Mouse (Mus musculus): ENCODE data around the gene Snx9. TPM values are rescaled to one million over a fixed set of nuclear protein-coding genes. Genes with fewer than 3 reads are reported as not detected.

Snx9 gene
- polyA plus RNA-seq, 1 experiment from 2014 or later: 7.5 TPM

DNA sequence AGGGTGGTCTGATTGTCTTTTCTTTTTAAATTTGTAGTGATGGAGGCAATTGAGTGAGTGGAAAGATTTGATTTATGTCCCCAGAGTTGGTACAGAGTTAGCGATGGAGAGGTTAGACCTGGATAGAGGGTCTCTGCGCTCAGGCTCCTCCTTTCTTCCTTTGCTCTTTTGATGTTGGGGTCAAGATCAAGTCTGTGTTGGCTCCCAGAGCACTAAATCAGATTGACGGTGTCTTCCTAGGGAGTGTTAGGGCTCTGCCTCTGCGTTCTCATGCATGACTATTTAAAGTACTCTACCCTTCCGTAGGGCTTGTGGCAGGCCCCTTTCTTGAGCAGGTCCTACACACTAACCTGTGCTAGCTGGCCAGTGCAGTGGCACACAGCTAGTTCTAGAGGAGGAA lies 28.9 kb downstream of the Snx9 start:
- 85% methylated on average over 5 of the region's 5 CpGs for WGBS

GRCm38 (mm10) chr17:5870696-5871095 lies 29.6 kb downstream of the Snx9 start:
- Histone ChIP-seq H3K27ac (no peak overlapping the region), H3K36me3 (no peaks in the 10 kb centered on the region), H3K4me3 (no peak overlapping the region), H3K27me3 (no peaks in the 10 kb centered on the region), H3K9ac (no peak overlapping the region), H3K4me2 (no peak overlapping the region), H3K4me1 (replicated peaks) (peaks cover 7% of the 10 kb centered on the region; the same call in 1 of the 2 replicates), H3K9me3 (no peaks in the 10 kb centered on the region)
- 93% methylated on average over 11 of the region's 11 CpGs for WGBS
- no peak for ATAC-seq (ENCODE audit: low FRiP score)

More for the DNA sequence above, 28.9 kb downstream of the Snx9 start:
- no peak for ATAC-seq (ENCODE audit: low FRiP score)
- no peaks in the 10 kb centered on the region for H3K36me3 ChIP-seq
- peaks cover 7% of the 10 kb centered on the region; the same call in 1 of the 2 replicates for H3K4me1 ChIP-seq (replicated peaks)
- no peak overlapping the region for H3K4me3 ChIP-seq
- H3K9me3 ChIP-seq: no peaks in the 10 kb centered on the region
- H3K4me2 ChIP-seq: no peak overlapping the region
- H3K27ac ChIP-seq: no peak overlapping the region
- no peaks in the 10 kb centered on the region for H3K27me3 ChIP-seq
- H3K9ac ChIP-seq: no peak overlapping the region

- no peaks in the 10 kb centered on the region for H3K36me3 ChIP-seq
- no peak overlapping the region for H3K4me3 ChIP-seq
- no peak overlapping the region for H3K9ac ChIP-seq
- 57% methylated on average over 12 of the region's 12 CpGs for WGBS
- H3K27ac ChIP-seq: no peak overlapping the region
- H3K4me1 ChIP-seq (replicated peaks): peaks cover 7% of the 10 kb centered on the region; the same call in 1 of the 2 replicates
- no peak overlapping the region for H3K4me2 ChIP-seq
- H3K27me3 ChIP-seq: no peaks in the 10 kb centered on the region
- no peaks in the 10 kb centered on the region for H3K9me3 ChIP-seq
- ATAC-seq (ENCODE audit: low FRiP score): 0 out of 2 replicates have a peak, but pooled peaks have one; percentile 52
These were observed 31.4 kb downstream of the Snx9 start for GRCm38 (mm10) chr17:5872506-5872905.

- Histone ChIP-seq H3K9me3 (no peaks in the 10 kb centered on the region), H3K4me1 (replicated peaks) (peaks cover 4% of the 10 kb centered on the region; the same call in 1 of the 2 replicates), H3K9ac (no peak overlapping the region), H3K27ac (no peak overlapping the region), H3K4me3 (no peak overlapping the region), H3K4me2 (no peak overlapping the region), H3K27me3 (no peaks in the 10 kb centered on the region), H3K36me3 (no peaks in the 10 kb centered on the region)
- WGBS: 88% methylated on average over 1 of the region's 1 CpGs
- ATAC-seq (ENCODE audit: low FRiP score): no peak
These were observed 33.4 kb downstream of the Snx9 start for GRCm38 (mm10) chr17:5874565-5874964.

- H3K9me3 ChIP-seq: no peaks in the 10 kb centered on the region
- WGBS: 73% methylated on average over 10 of the region's 10 CpGs
- no peak overlapping the region for H3K9ac ChIP-seq
- H3K27ac ChIP-seq: no peak overlapping the region
- ATAC-seq (ENCODE audit: low FRiP score): no peak
- no peaks in the 10 kb centered on the region for H3K4me1 ChIP-seq (replicated peaks)
- H3K27me3 ChIP-seq: no peaks in the 10 kb centered on the region
- H3K4me3 ChIP-seq: no peak overlapping the region
- no peak overlapping the region for H3K4me2 ChIP-seq
- H3K36me3 ChIP-seq: no peaks in the 10 kb centered on the region
These were observed 36.6 kb downstream of the Snx9 start for GRCm38 (mm10) chr17:5877611-5878157.

DNA sequence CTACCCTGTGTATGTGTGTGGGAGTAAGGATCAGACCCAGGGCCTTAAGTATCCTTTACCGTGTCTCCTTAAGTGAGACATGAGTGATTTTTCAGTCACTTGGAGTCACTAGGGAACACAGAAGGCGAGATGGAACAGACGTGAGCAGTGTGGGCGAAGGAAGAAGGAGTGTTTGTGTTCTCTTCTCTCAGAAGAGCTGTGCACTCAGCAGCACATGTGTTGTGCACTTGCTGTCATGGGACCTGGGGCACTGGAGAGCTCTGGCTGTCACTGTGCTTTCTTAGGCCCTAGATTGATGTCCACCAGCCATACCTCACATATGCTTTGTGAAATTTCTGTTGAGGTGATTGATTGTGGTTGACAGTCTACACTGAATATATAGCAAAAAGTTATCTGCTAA lies 37.7 kb downstream of the Snx9 start:
- H3K27me3 ChIP-seq: no peaks in the 10 kb centered on the region
- no peaks in the 10 kb centered on the region for H3K4me1 ChIP-seq (replicated peaks)
- no peaks in the 10 kb centered on the region for H3K9me3 ChIP-seq
- ATAC-seq (ENCODE audit: low FRiP score): no peak
- WGBS: 91% methylated on average over 4 of the region's 4 CpGs
- H3K4me2 ChIP-seq: no peak overlapping the region
- no peaks in the 10 kb centered on the region for H3K36me3 ChIP-seq
- H3K9ac ChIP-seq: no peak overlapping the region
- H3K27ac ChIP-seq: no peak overlapping the region
- H3K4me3 ChIP-seq: no peak overlapping the region

DNA sequence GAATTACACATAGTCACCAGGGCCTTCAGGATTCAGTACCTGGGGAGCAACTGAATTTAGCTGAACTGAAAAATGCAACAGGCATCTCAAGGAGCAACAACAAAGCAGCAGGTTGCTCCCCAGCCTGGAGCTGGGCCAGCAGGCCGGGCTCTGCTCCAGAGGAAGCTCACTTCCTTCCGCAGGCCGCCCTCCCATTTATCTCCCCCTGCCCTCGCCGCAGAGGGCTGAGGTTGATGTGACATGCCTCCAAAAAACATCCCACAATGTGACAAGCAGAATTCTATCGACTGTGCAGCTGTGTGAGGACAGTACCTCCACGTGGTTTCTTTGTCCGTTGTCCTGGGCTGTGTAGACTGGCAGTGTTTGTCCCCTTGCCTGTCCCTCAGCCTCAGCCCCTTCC lies 44.3 kb downstream of the Snx9 start:
- no peaks in the 10 kb centered on the region for H3K9me3 ChIP-seq
- peak; percentile 82 for ATAC-seq (ENCODE audit: low FRiP score)
- no peak overlapping the region for H3K4me3 ChIP-seq
- H3K27me3 ChIP-seq: no peaks in the 10 kb centered on the region
- no peak overlapping the region for H3K9ac ChIP-seq
- H3K27ac ChIP-seq: peak overlapping the region; percentile 36; the same call in 1 of the 2 replicates
- H3K36me3 ChIP-seq: peaks cover 3% of the 10 kb centered on the region; the same call in 1 of the 2 replicates
- H3K4me1 ChIP-seq (replicated peaks): peaks cover 24% of the 10 kb centered on the region
- 38% methylated on average over 8 of the region's 8 CpGs for WGBS
- H3K4me2 ChIP-seq: no peak overlapping the region

DNA sequence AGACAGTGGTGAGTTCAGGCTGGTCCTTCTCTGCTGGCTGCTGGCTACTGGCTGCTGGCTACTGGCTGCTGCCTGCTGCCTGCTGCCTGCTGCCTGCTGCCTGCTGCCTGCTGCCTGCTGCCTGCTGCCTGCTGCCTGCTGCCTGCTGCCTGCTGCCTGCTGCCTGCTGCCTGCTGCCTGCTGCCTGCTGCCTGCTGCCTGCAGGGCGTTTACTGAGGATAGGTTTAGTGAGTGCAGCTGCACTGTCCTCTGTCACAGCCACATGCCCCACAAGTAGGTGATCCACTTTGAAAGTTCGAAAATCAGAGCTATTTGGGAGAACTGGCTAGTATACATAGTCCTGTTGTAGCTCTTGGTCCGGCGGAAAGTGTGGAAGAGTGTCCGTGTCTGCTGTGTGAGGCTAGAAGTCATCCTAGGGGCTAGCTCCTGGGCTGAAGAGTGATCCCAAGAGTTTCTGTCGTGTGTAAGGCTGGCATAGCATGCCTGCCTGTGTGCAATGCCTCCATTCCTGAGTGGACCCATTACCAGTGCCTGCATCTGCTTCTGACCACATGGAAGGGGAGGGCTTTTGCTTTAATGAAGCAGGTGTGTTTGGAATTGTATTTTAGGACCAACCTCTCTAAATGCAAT lies 45.2 kb downstream of the Snx9 start:
- ATAC-seq (ENCODE audit: low FRiP score): no peak
- Histone ChIP-seq H3K9me3 (no peaks in the 10 kb centered on the region), H3K9ac (no peak overlapping the region), H3K4me2 (no peak overlapping the region), H3K27me3 (no peaks in the 10 kb centered on the region), H3K4me3 (no peak overlapping the region), H3K4me1 (replicated peaks) (peaks cover 24% of the 10 kb centered on the region), H3K27ac (peak overlapping the region; percentile 48; the same call in 1 of the 2 replicates), H3K36me3 (peaks cover 3% of the 10 kb centered on the region; the same call in 1 of the 2 replicates)
- whole genome bisulfite sequencing: 79% methylated on average over 6 of the region's 6 CpGs

GRCm38 (mm10) chr17:5886943-5887800 lies 46.0 kb downstream of the Snx9 start:
- WGBS: 78% methylated on average over 20 of the region's 20 CpGs
- H3K9me3 ChIP-seq: no peaks in the 10 kb centered on the region
- peaks cover 24% of the 10 kb centered on the region for H3K4me1 ChIP-seq (replicated peaks)
- peaks cover 3% of the 10 kb centered on the region; the same call in 1 of the 2 replicates for H3K36me3 ChIP-seq
- H3K27ac ChIP-seq: no peak overlapping the region
- peak overlapping the region; percentile 24; the same call in 1 of the 2 replicates for H3K9ac ChIP-seq
- no peaks in the 10 kb centered on the region for H3K27me3 ChIP-seq
- H3K4me3 ChIP-seq: no peak overlapping the region
- H3K4me2 ChIP-seq: no peak overlapping the region
- 0 out of 2 replicates have a peak, but pooled peaks have one; percentile 43 for ATAC-seq (ENCODE audit: low FRiP score)

- Histone ChIP-seq H3K36me3 (peaks cover 3% of the 10 kb centered on the region; the same call in 1 of the 2 replicates), H3K27me3 (no peaks in the 10 kb centered on the region), H3K4me3 (no peak overlapping the region), H3K27ac (no peak overlapping the region), H3K9me3 (no peaks in the 10 kb centered on the region), H3K4me2 (no peak overlapping the region), H3K4me1 (replicated peaks) (peaks cover 27% of the 10 kb centered on the region), H3K9ac (no peak overlapping the region)
- WGBS: 57% methylated on average over 8 of the region's 8 CpGs
- ATAC-seq (ENCODE audit: low FRiP score): no peak
These were observed 49.3 kb downstream of the Snx9 start for GRCm38 (mm10) chr17:5890429-5890828.

- H3K4me1 ChIP-seq (replicated peaks): peaks cover 12% of the 10 kb centered on the region
- H3K27ac ChIP-seq: no peak overlapping the region
- H3K4me2 ChIP-seq: no peak overlapping the region
- 81% methylated on average over 9 of the region's 9 CpGs for WGBS
- peaks cover 3% of the 10 kb centered on the region; the same call in 1 of the 2 replicates for H3K36me3 ChIP-seq
- H3K27me3 ChIP-seq: no peaks in the 10 kb centered on the region
- H3K9me3 ChIP-seq: no peaks in the 10 kb centered on the region
- no peak overlapping the region for H3K4me3 ChIP-seq
- no peak overlapping the region for H3K9ac ChIP-seq
- ATAC-seq (ENCODE audit: low FRiP score): no peak
These were observed 51.0 kb downstream of the Snx9 start for GRCm38 (mm10) chr17:5891933-5892683.

- H3K36me3 ChIP-seq: peaks cover 3% of the 10 kb centered on the region; the same call in 1 of the 2 replicates
- H3K4me1 ChIP-seq (replicated peaks): peaks cover 9% of the 10 kb centered on the region
- H3K4me2 ChIP-seq: no peak overlapping the region
- no peak overlapping the region for H3K27ac ChIP-seq
- no peak overlapping the region for H3K4me3 ChIP-seq
- H3K9ac ChIP-seq: no peak overlapping the region
- no peaks in the 10 kb centered on the region for H3K27me3 ChIP-seq
- ATAC-seq (ENCODE audit: low FRiP score): no peak
- no peaks in the 10 kb centered on the region for H3K9me3 ChIP-seq
- 22% methylated on average over 7 of the region's 7 CpGs for WGBS
These were observed 52.0 kb downstream of the Snx9 start for GRCm38 (mm10) chr17:5893092-5893491.
